Mouse (Mus musculus) lung, postnatal 0 days (tissue): Measurements from ENCODE around the gene Dbt.

ENCODE experiments used
- CTCF ChIP-seq: IDR thresholded peaks from 2 replicates; pipeline ENCODE4 v1.5.1; 2016; ENCODE audit warnings: antibody characterized with exemption, mild to moderate bottlenecking
- EP300 ChIP-seq: IDR thresholded peaks from 2 replicates; pipeline ENCODE4 v1.6.1; 2016; ENCODE audit warnings: antibody characterized with exemption, mild to moderate bottlenecking, control low read depth

GRCm38 (mm10) chr3:116594728-116595602, 82.1 kb downstream of the Dbt start, which contains the start of gene Sass6:
- TF ChIP-seq CTCF (no peak), EP300 (no peak)
